Mouse (Mus musculus) lung, adult 2 months (tissue): ENCODE results near the gene Adap1.
A peak's percentile ranks its signal among the peaks of the same experiment; 100 is the strongest.

Experiments used
- CTCF ChIP-seq: fragments of 200-500 bp; IDR thresholded peaks from 2 replicates; pipeline ENCODE4 v1.5.1; 2011; ENCODE audit warnings: mild to moderate bottlenecking, low read length, control low read depth; ENCODE audit not compliant: insufficient read depth
- POLR2A ChIP-seq: fragments of 200-500 bp; IDR thresholded peaks from 2 replicates; pipeline ENCODE4 v1.6.1; 2011; ENCODE audit warnings: low read depth, mild to moderate bottlenecking, control low read depth, low read length, borderline replicate concordance; ENCODE audit errors: extremely low read depth

DNA sequence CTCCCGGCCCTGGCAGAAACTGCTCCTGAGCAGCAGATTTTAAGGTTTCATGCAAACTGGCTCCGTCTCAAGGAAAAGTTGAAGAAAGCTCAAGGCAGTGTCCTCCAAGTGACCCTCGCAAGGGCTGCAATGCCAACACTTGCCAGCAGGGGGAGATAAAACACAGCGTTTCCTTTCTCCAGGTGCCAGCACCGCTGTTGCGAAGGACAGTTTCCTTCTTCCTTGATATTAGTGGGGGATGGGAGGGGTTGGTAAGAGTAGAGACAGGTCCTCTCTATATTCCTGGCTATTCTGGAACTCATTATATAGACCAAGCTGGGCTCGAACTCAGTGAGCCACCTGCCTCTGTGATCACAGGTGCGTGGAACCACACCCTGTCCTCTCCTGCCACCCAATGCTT, 6.3 kb upstream of the Adap1 start:
- TF ChIP-seq CTCF, result peak; percentile 98
- no peak for TF ChIP-seq POLR2A
